Mouse (Mus musculus): ENCODE data around the gene Gatd1. TPM values are rescaled to one million over a fixed set of nuclear protein-coding genes. Genes with fewer than 3 reads are reported as not detected.
A peak's percentile ranks its signal among the peaks of the same experiment; 100 is the strongest.

Gene Gatd1
- polyA plus RNA-seq, 1 experiment from 2014 or later = 50.8 TPM

- Histone ChIP-seq H3K9me3 (no peaks in the 10 kb centered on the region), H3K4me3 (peak overlapping the region; percentile 11; the same call in 1 of the 2 replicates), H3K4me1 (peaks cover 57% of the 10 kb centered on the region), H3K27me3 (replicated peaks; ENCODE audit: low read depth, poor library complexity, severe bottlenecking) (peaks cover 19% of the 10 kb centered on the region), H3K36me3 (replicated peaks) (peaks cover 42% of the 10 kb centered on the region), H3K27ac (replicated peaks) (no peak overlapping the region)
- no peak for DNase-seq (ENCODE audit: low spot score)
- WGBS = 94% methylated on average over 9 of the region's 9 CpGs
Measured at GRCm38 (mm10) chr7:141430585-141431240, 16.8 kb upstream of the Gatd1 start.

- Histone ChIP-seq H3K27me3 (replicated peaks; ENCODE audit: low read depth, poor library complexity, severe bottlenecking) (peaks cover 19% of the 10 kb centered on the region), H3K27ac (replicated peaks) (no peak overlapping the region), H3K4me3 (peak overlapping the region; percentile 53; the same call in 1 of the 2 replicates), H3K36me3 (replicated peaks) (peaks cover 41% of the 10 kb centered on the region), H3K4me1 (peaks cover 50% of the 10 kb centered on the region), H3K9me3 (no peaks in the 10 kb centered on the region)
- no peak for DNase-seq (ENCODE audit: low spot score)
- WGBS = 69% methylated on average over 9 of the region's 9 CpGs
Measured at GRCm38 (mm10) chr7:141429840-141430584, 16.1 kb upstream of the Gatd1 start.

GRCm38 (mm10) chr7:141429310-141429709 is 15.4 kb upstream of the Gatd1 start, which contains the start of gene Cend1:
Gene Cend1 (minus strand): TSS chr7:141429491.
- DNase-seq (ENCODE audit: low spot score) = peak; percentile 81
- H3K4me1 ChIP-seq = peaks cover 43% of the 10 kb centered on the region
- peak within 1 kb of the TSS; percentile 53 for H3K4me3 ChIP-seq
- 3% methylated on average over 19 of the region's 19 CpGs for WGBS
- H3K9me3 ChIP-seq = no peaks in the 10 kb centered on the region
- peaks cover 41% of the 10 kb centered on the region for H3K36me3 ChIP-seq (replicated peaks)
- H3K27me3 ChIP-seq (replicated peaks; ENCODE audit: low read depth, poor library complexity, severe bottlenecking) = peaks cover 19% of the 10 kb centered on the region
- H3K27ac ChIP-seq (replicated peaks) = peak within 1 kb of the TSS; percentile 55

- H3K4me3 ChIP-seq = peak overlapping the region; percentile 53
- DNase-seq (ENCODE audit: low spot score) = no peak
- H3K4me1 ChIP-seq = peaks cover 37% of the 10 kb centered on the region
- H3K27me3 ChIP-seq (replicated peaks; ENCODE audit: low read depth, poor library complexity, severe bottlenecking) = peaks cover 19% of the 10 kb centered on the region
- no peaks in the 10 kb centered on the region for H3K9me3 ChIP-seq
- peak overlapping the region; percentile 55 for H3K27ac ChIP-seq (replicated peaks)
- WGBS = 50% methylated on average over 5 of the region's 5 CpGs
- peaks cover 38% of the 10 kb centered on the region for H3K36me3 ChIP-seq (replicated peaks)
Measured at GRCm38 (mm10) chr7:141428701-141429100, 14.8 kb upstream of the Gatd1 start.

- Histone ChIP-seq H3K4me3 (no peak overlapping the region), H3K27ac (replicated peaks) (no peak overlapping the region), H3K27me3 (replicated peaks; ENCODE audit: low read depth, poor library complexity, severe bottlenecking) (peaks cover 19% of the 10 kb centered on the region), H3K36me3 (replicated peaks) (peaks cover 23% of the 10 kb centered on the region), H3K4me1 (peaks cover 27% of the 10 kb centered on the region), H3K9me3 (no peaks in the 10 kb centered on the region)
- no peak for DNase-seq (ENCODE audit: low spot score)
- 83% methylated on average over 12 of the region's 12 CpGs for WGBS
Measured at GRCm38 (mm10) chr7:141426948-141427730, 13.2 kb upstream of the Gatd1 start.

- Histone ChIP-seq H3K9me3 (no peaks in the 10 kb centered on the region), H3K27ac (replicated peaks) (no peak overlapping the region), H3K36me3 (replicated peaks) (no peaks in the 10 kb centered on the region; the same call in 1 of the 2 replicates), H3K27me3 (replicated peaks; ENCODE audit: low read depth, poor library complexity, severe bottlenecking) (peaks cover 19% of the 10 kb centered on the region), H3K4me1 (peaks cover 11% of the 10 kb centered on the region), H3K4me3 (no peak overlapping the region)
- WGBS = 71% methylated on average over 4 of the region's 4 CpGs
- no peak for DNase-seq (ENCODE audit: low spot score)
Measured at GRCm38 (mm10) chr7:141423811-141424210, 9.9 kb upstream of the Gatd1 start.

- 82% methylated on average over 9 of the region's 9 CpGs for WGBS
- H3K4me3 ChIP-seq = no peak overlapping the region
- H3K9me3 ChIP-seq = no peaks in the 10 kb centered on the region
- H3K4me1 ChIP-seq = no peaks in the 10 kb centered on the region
- no peak for DNase-seq (ENCODE audit: low spot score)
- H3K27ac ChIP-seq (replicated peaks) = no peak overlapping the region
- H3K27me3 ChIP-seq (replicated peaks; ENCODE audit: low read depth, poor library complexity, severe bottlenecking) = no peaks in the 10 kb centered on the region
- no peaks in the 10 kb centered on the region for H3K36me3 ChIP-seq (replicated peaks)
Measured at GRCm38 (mm10) chr7:141420030-141420702, 6.2 kb upstream of the Gatd1 start.

- Histone ChIP-seq H3K27me3 (replicated peaks; ENCODE audit: low read depth, poor library complexity, severe bottlenecking) (no peaks in the 10 kb centered on the region), H3K27ac (replicated peaks) (no peak overlapping the region), H3K4me1 (peaks cover 8% of the 10 kb centered on the region), H3K36me3 (replicated peaks) (no peaks in the 10 kb centered on the region), H3K4me3 (no peak overlapping the region), H3K9me3 (no peaks in the 10 kb centered on the region)
- DNase-seq (ENCODE audit: low spot score) = no peak
- WGBS = 82% methylated on average over 7 of the region's 7 CpGs
Measured at GRCm38 (mm10) chr7:141418970-141419369, 5.0 kb upstream of the Gatd1 start.

- no peak for DNase-seq (ENCODE audit: low spot score)
- WGBS = 71% methylated on average over 8 of the region's 8 CpGs
Measured at GRCm38 (mm10) chr7:141417731-141418681, 4.1 kb upstream of the Gatd1 start.

GRCm38 (mm10) chr7:141416144-141416841 is 2.4 kb upstream of the Gatd1 start:
- H3K36me3 ChIP-seq (replicated peaks) = peaks cover 1% of the 10 kb centered on the region; the same call in 1 of the 2 replicates
- no peaks in the 10 kb centered on the region for H3K27me3 ChIP-seq (replicated peaks; ENCODE audit: low read depth, poor library complexity, severe bottlenecking)
- no peak overlapping the region for H3K27ac ChIP-seq (replicated peaks)
- DNase-seq (ENCODE audit: low spot score) = no peak
- H3K9me3 ChIP-seq = no peaks in the 10 kb centered on the region
- H3K4me1 ChIP-seq = peaks cover 16% of the 10 kb centered on the region
- no peak overlapping the region for H3K4me3 ChIP-seq
- 77% methylated on average over 6 of the region's 6 CpGs for WGBS

More at GRCm38 (mm10) chr7:141417731-141418681, 4.1 kb upstream of the Gatd1 start:
- Histone ChIP-seq H3K4me1 (peaks cover 13% of the 10 kb centered on the region), H3K27ac (replicated peaks) (no peak overlapping the region), H3K9me3 (no peaks in the 10 kb centered on the region), H3K36me3 (replicated peaks) (no peaks in the 10 kb centered on the region), H3K4me3 (no peak overlapping the region), H3K27me3 (replicated peaks; ENCODE audit: low read depth, poor library complexity, severe bottlenecking) (no peaks in the 10 kb centered on the region)

GRCm38 (mm10) chr7:141413331-141413730 is 605 bp downstream of the Gatd1 start:
- H3K4me3 ChIP-seq = peak overlapping the region; percentile 72
- peaks cover 31% of the 10 kb centered on the region for H3K36me3 ChIP-seq (replicated peaks)
- peak; percentile 36 for DNase-seq (ENCODE audit: low spot score)
- H3K27me3 ChIP-seq (replicated peaks; ENCODE audit: low read depth, poor library complexity, severe bottlenecking) = no peaks in the 10 kb centered on the region
- peak overlapping the region; percentile 90 for H3K27ac ChIP-seq (replicated peaks)
- WGBS = 3% methylated on average over 16 of the region's 16 CpGs
- no peaks in the 10 kb centered on the region for H3K9me3 ChIP-seq
- peaks cover 23% of the 10 kb centered on the region for H3K4me1 ChIP-seq

Measured in embryonic facial prominence, embryonic 10.5 days (tissue).